ENCODE assay signal across 16 mouse cellular contexts in genomic region chr12:65382118-65382791, GRCm38 (mm10).
A peak's percentile ranks its signal among the peaks of the same experiment; 100 is the strongest.
DNase-seq lines count a peak whose midpoint lies in the region; ATAC-seq lines count a peak whose summit lies in the region.
"Had no signal": no experiment of that assay in that cellular context is flagged by ENCODE, and none has a peak within 500 bp of the region (broad histone marks: within the 10 kb centered on the region; RNA-seq: fewer than 3 reads in every experiment).

No protein-coding gene starts in this region.

- 42% methylated on average over 5 of the region's 5 CpGs for WGBS in neural tube, embryonic 11.5 days
- 20% methylated on average over 5 of the region's 5 CpGs for WGBS in hindbrain, embryonic 13.5 days
- 9% methylated on average over 5 of the region's 5 CpGs for WGBS in midbrain, embryonic 14.5 days

- H3K27me3 ChIP-seq in neural tube, embryonic 11.5 days (ENCODE audit: control insufficient read depth, insufficient read depth, low read length) = no peaks in the 10 kb centered on the region
- no peaks in the 10 kb centered on the region for H3K27me3 ChIP-seq in hindbrain, embryonic 13.5 days
- H3K27me3 ChIP-seq in midbrain, embryonic 14.5 days (ENCODE audit: control insufficient read depth, insufficient read depth, low read length) = no peaks in the 10 kb centered on the region
- H3K27me3 ChIP-seq: embryonic facial prominence, embryonic 15.5 days had no signal

- H3K36me3 ChIP-seq in neural tube, embryonic 11.5 days (ENCODE audit: control insufficient read depth, insufficient read depth, low read length) = no peaks in the 10 kb centered on the region
- no peaks in the 10 kb centered on the region for H3K36me3 ChIP-seq in hindbrain, embryonic 13.5 days
- no peaks in the 10 kb centered on the region for H3K36me3 ChIP-seq in midbrain, embryonic 14.5 days (ENCODE audit: control insufficient read depth, insufficient read depth, low read length)
- H3K36me3 ChIP-seq: embryonic facial prominence, embryonic 15.5 days had no signal

- H3K4me1 ChIP-seq in neural tube, embryonic 11.5 days (ENCODE audit: control insufficient read depth, insufficient read depth, low read length) = no peaks in the 10 kb centered on the region
- H3K4me1 ChIP-seq in hindbrain, embryonic 13.5 days (replicated peaks) = 0 out of 2 replicates have a peak, but pooled peaks cover 2% of the 10 kb centered on the region
- peaks cover 7% of the 10 kb centered on the region; the same call in 1 of the 2 replicates for H3K4me1 ChIP-seq in midbrain, embryonic 14.5 days (ENCODE audit: control insufficient read depth, insufficient read depth, low read length)
- H3K4me1 ChIP-seq: embryonic facial prominence, embryonic 15.5 days had no signal

- ATAC-seq in neural tube, embryonic 11.5 days (ENCODE audit: insufficient read depth, low FRiP score, low TSS enrichment) = peak; percentile 91
- peak; percentile 93 for ATAC-seq in hindbrain, embryonic 13.5 days (ENCODE audit: low FRiP score)
- peak; percentile 90 for ATAC-seq in midbrain, embryonic 14.5 days (ENCODE audit: low FRiP score, low TSS enrichment)
- no peak for ATAC-seq in frontal cortex, adult (ENCODE audit: low TSS enrichment)

- no peak overlapping the region for H3K9ac ChIP-seq in neural tube, embryonic 11.5 days (ENCODE audit: low read length)
- H3K9ac ChIP-seq in hindbrain, embryonic 13.5 days = no peak overlapping the region
- H3K9ac ChIP-seq in midbrain, embryonic 14.5 days (replicated peaks; ENCODE audit: low read length) = no peak overlapping the region
- H3K9ac ChIP-seq: embryonic facial prominence, embryonic 15.5 days had no signal

- H3K9me3 ChIP-seq in neural tube, embryonic 11.5 days (ENCODE audit: control insufficient read depth, low read length) = no peaks in the 10 kb centered on the region
- H3K9me3 ChIP-seq in hindbrain, embryonic 13.5 days = no peaks in the 10 kb centered on the region
- no peaks in the 10 kb centered on the region for H3K9me3 ChIP-seq in midbrain, embryonic 14.5 days (ENCODE audit: control insufficient read depth, low read length)
- H3K9me3 ChIP-seq: embryonic facial prominence, embryonic 15.5 days had no signal

- no peak overlapping the region for H3K27ac ChIP-seq in neural tube, embryonic 11.5 days (ENCODE audit: low read depth, low read length)
- peak overlapping the region; percentile 61; the same call in 1 of the 2 replicates for H3K27ac ChIP-seq in hindbrain, embryonic 13.5 days
- H3K27ac ChIP-seq in midbrain, embryonic 14.5 days (replicated peaks; ENCODE audit: low read depth, low read length) = 0 out of 2 replicates have a peak overlapping the region, but pooled peaks have one; percentile 6
- H3K27ac ChIP-seq: embryonic facial prominence, embryonic 15.5 days; left cerebral cortex, adult 2 months had no signal

- peak; percentile 40 for DNase-seq in neural tube, embryonic 11.5 days (ENCODE audit: low spot score)
- no peak for DNase-seq in neural tube, embryonic 10.5 days (ENCODE audit: extremely low spot score, low spot score)
- DNase-seq in midbrain, embryonic 14.5 days = peak; percentile 73
- no peak for DNase-seq in spleen, postnatal 36 days (ENCODE audit: low spot score in 2 of 2)
- DNase-seq in heart, adult 18-20 months = no peak
- DNase-seq: adrenal gland, postnatal 10 days; B cell, adult 2 months; cerebellum, postnatal 14 days; heart, postnatal 14 days; kidney, adult 18-20 months; lung, adult 2 months; thymus, postnatal 4 days had no signal

- H3K4me2 ChIP-seq in neural tube, embryonic 11.5 days (ENCODE audit: low read depth) = no peak overlapping the region
- H3K4me2 ChIP-seq in hindbrain, embryonic 13.5 days = no peak overlapping the region
- H3K4me2 ChIP-seq in midbrain, embryonic 14.5 days (ENCODE audit: low read length) = no peak overlapping the region
- H3K4me2 ChIP-seq: embryonic facial prominence, embryonic 15.5 days had no signal

- H3K4me3 ChIP-seq in neural tube, embryonic 11.5 days (ENCODE audit: low read depth, low read length) = no peak overlapping the region
- H3K4me3 ChIP-seq in hindbrain, embryonic 13.5 days = no peak overlapping the region
- H3K4me3 ChIP-seq in midbrain, embryonic 14.5 days (replicated peaks; ENCODE audit: low read depth, low read length) = no peak overlapping the region
- H3K4me3 ChIP-seq: embryonic facial prominence, embryonic 15.5 days; left cerebral cortex, adult 2 months had no signal

Comparison
In these comparisons a context has a peak if more than half of its experiments do, and no peak if none do; other contexts are left out.
1. DNase-seq: peak in neural tube, embryonic 11.5 days (single experiment) and midbrain, embryonic 14.5 days (single experiment); none in neural tube, embryonic 10.5 days (single experiment), spleen, postnatal 36 days (0 of 2) and heart, adult 18-20 months (0 of 2).